Mouse (Mus musculus): ENCODE measurements around the gene Lrba.

Lrba gene

DNA sequence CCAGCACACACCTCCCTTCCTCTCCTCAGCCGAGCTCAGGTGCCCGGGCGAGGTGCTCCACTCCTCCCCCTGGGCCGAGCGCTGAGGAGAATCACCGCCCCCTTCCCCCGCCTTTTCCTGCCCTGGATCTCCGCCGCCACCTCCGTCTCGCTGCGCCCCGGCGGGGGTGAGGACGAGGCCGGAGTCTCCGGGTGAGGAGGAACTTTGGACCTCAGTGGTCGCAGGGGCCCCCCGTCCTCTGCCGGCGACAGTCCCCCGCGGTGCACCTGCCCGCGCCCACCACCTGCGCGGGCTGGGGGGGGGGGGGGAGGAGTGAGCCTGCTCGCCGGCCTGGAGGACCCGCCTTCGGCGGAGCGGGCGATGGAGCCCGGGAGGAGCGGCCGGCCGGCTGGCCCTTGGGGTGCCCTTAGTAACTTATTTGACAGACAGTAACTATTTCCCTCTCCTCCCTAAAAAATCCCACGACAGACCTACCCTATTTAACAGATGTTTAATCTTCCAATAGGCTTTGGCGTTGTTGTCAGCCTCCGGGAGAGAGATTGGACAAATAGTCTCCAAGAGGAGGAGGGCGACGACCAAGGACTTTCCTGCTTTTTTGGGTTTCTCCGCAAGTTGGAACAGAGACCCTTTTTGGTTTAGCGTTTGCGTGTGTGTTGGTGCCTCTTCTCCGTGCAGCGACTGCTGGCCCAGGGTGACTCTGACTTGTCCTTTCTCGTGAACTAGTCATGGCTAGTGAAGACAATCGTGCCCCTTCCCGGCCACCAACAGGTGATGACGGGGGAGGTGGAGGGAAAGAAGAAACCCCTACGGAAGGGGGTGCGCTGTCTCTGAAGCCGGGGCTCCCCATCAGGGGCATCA is at the start of gene Lrba:
TSS of gene Lrba (plus strand) at position 117 of the 858 bp plus-strand sequence.
- peak; percentile 79 for DNase-seq

GRCm38 (mm10) chr3:86179714-86180113 is 44.8 kb upstream of the Lrba start:
- DNase-seq: no peak

DNA sequence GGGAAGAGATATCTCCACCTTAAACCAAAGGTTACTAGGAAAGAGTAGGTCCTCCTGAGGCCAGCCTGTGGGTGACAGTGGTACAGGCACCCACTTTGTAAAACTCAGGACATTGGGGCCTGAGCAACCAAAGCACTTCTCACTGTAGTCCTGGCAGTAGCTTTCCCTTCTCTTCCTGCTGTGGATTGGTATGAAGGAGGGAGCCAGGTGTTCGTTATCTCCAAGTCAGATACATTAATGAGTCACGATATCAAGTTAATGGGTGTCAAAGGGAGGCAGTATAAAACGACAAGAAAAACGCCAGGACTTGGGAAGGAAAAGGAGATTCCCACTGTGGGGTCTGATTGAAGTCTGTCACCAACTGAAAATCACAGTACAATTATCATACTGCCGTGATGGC is 43.4 kb upstream of the Lrba start:
- DNase-seq: no peak

- DNase-seq: no peak
These were observed 39.9 kb upstream of the Lrba start for GRCm38 (mm10) chr3:86184546-86184945.

DNA sequence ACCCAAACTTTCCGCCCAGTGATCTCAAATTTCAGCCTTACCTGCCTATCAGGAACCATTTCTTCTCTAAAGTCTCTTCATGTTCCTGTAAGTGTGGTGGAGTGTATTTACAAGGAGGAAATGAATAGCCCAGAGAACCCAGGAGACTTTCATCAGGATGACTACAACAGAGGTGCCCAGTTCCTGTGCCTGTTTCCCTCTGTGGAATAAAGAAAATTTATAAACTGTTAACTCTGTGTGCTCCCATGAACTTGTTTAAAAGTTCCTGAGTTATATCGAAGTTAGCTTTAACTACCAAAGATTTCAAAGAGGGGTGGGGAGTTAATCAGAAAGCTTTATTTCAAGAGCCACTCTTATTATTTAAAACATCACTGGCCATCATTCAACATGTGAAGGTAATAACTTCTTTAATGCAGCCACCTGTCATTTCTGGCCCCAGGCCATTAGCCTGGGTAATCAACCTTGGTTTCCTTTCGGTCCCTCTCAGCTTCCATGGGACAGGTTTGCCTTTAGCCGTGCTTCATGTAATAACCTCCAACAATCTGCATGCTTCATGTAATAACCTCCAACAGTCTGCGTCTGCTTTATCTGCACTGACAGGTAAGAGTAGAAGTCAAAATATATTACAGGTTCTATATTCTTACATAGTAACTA is 36.6 kb upstream of the Lrba start:
- no peak for DNase-seq

DNA sequence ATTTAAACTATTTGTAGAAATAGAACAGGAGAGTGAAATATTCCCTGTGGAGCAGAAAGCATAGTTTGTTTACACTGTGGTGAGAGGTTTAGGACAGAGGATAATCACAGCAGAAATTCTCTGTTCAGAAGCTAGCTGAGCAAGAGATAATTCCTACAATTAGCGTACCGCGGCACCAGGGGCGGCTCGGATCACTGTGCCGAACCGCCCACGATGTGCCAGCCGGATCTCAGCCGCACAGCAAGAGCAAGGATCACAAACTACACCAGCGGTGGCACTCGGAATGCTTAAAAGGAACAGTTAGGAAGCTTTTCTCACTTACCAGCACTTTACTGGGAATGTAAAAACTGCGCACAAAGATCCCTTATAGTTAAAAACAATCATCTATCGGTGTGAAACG is 28.5 kb upstream of the Lrba start:
- DNase-seq: no peak

DNA sequence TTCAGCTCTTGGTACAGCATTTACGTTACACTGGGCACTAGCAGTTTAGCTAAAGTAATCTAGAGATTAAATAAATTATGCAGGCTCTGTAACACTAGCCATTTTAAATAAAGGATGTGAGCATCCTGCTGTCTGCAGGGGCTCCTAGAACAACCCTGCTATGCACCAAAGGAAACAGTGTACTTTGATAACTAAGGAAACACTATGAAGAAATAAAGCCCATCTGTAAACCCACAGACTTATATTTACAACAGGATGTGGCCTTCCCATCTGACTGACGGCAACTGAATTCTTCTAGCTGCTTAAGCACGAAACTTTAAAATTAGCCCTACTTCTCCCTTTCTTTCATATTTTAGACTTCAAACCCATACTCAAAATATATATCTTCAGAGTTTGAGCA is 28.0 kb upstream of the Lrba start:
- DNase-seq: no peak

- DNase-seq: no peak
These were observed 22.8 kb upstream of the Lrba start for GRCm38 (mm10) chr3:86201645-86202175.

- DNase-seq: no peak
These were observed 22.0 kb upstream of the Lrba start for GRCm38 (mm10) chr3:86202449-86202848.

- no peak for DNase-seq
These were observed 19.7 kb upstream of the Lrba start for GRCm38 (mm10) chr3:86204608-86205358.

GRCm38 (mm10) chr3:86206556-86206955 is 17.9 kb upstream of the Lrba start:
- no peak for DNase-seq

DNA sequence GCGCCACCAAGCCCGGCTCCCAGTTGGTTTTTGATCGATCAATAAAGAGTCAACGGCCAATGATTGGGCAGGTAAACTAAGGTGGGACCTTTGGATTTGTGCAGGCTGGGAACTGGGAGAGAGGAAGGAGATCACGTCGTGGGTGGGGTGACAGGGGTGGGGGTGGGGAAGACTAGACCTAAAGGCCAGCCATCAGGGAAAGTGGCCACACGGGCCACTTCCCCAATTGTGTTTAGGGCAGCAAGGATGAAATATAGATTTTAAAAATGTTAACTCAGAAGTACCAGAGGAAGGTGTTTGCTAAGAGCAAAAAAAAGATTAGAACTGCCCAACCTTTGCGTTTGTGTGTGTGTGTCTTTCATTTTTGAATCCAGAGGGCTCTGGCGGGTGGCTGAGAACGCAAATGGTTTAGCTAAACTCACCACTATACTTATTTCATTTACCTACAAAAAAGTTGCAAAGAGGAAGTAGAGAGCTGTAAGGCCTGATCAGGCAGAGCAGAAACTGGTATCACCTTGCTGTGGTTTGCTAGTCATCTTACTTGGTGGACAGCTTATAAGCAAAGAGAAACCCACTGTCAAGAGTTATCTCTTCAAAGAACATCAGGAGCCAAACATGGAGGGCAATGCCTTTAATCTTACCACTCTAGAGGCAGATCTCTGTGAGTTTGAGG is 14.1 kb upstream of the Lrba start:
- no peak for DNase-seq

- no peak for DNase-seq
These were observed 13.5 kb upstream of the Lrba start for GRCm38 (mm10) chr3:86210959-86211358.

DNA sequence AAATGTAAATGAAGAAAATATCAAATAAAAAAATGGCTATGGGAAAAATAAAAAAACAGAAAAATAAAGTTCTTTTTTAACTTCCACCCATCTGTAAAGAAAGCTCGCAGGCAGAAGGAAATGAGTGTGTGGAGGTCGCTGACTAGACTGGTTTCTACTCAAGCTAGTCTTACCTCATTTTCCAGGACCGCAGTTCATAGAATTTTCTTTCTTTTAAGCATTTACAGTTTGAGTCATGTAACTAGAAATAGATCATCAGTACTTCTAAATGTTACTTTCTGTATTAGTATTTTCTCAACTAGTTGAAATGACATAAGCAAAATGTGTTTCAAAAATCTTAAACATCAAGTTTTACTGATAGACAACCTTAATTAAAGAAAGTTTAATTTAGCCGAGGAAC is 10.2 kb upstream of the Lrba start:
- DNase-seq: no peak

DNA sequence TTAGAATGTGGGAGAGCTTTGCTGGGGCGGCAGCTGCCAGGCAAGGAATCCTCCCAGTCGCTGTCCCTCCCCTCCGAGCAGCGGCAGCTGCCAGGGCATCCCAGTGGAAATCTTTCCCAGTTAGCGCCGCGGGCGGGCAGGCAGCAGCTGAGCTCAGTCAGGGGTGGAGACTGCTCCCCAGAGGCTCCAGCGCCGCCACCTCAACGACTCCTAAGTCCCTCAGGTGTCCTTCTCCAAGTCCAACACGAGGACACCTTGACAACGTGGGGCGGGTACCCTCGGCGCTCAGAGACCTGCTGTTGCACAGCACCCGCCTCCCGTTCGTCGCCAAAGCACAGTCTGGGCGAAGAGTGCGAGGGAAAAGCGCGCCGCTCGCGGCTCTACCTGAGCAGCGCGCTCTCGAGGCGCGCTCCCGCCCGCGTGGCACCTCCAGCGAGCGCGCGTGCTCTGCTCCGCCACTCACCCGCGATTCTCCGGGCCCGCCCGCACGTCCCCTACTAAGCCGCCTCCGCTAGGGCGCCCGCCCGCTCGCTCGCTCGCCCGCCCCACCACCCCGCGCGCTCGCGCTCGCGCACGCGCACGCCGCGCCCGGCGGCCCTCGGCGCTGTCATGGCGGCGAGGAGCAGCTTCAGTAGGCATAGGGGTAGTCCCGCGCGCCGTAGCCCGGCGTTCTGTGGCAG is 706 bp upstream of the Lrba start:
- DNase-seq: peak; percentile 90

DNA sequence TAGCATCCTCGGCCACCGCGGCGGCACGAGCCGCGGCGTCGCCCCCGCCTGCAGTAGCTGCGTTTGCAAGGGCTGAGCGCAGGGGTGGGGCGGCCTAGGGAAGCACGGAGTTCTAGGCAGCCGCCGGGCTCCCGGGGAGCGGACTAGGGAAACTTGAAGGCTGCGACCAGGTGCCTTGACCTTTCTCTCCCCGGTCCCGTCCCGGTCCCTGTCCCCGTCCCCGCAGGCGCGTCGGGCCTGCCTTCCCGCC is 241 bp upstream of the Lrba start:
- no peak for DNase-seq

DNA sequence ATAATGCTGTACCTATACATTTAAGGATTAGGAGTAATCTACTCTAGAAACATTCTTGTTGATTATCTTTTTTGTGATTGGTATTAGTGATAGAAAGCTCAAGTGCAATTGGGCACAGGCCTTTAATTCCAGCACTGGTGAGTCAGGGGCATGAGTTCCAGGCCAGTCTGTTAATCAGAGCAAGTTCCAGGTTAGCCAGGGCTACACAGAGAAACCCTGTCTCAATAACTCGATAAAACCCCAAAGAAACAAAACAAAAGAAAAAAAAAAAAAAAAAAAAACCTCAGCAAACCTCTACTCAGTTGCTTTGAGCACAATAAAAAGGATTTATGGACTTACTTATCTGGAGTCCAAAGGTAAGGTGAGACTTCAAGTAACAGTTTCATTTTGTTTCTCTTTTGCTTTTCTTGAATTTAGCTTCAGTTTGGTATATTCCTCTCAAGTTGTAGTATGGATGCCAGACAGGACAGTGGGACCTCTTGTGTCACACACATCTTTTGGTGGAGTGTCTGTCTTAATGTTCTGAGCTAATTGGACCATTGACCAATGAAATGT is 7.1 kb downstream of the Lrba start:
- DNase-seq: no peak

GRCm38 (mm10) chr3:86247193-86247592 is 22.7 kb downstream of the Lrba start:
- no peak for DNase-seq

DNA sequence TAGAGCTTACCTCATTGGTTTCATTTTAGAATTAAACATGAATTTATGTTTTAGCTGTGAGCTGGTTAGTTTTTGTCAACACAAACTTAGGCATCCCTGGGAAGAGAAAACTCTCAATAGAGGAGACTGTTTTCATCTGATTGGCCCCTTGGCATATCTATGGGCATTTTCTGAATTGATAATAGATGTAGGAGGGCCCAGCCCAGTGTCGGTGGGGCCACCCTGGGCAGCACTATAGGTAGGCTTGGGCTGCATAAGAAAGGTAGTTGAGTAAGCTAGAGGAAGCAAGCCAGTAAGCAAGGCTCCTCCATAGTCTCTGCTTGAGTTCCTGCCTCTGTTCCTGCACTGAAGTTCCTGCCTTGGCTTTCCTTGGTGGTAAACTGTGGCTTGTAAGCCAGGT is 26.7 kb downstream of the Lrba start:
- DNase-seq: no peak

- DNase-seq: no peak
These were observed 28.1 kb downstream of the Lrba start for GRCm38 (mm10) chr3:86252588-86252987.

DNA sequence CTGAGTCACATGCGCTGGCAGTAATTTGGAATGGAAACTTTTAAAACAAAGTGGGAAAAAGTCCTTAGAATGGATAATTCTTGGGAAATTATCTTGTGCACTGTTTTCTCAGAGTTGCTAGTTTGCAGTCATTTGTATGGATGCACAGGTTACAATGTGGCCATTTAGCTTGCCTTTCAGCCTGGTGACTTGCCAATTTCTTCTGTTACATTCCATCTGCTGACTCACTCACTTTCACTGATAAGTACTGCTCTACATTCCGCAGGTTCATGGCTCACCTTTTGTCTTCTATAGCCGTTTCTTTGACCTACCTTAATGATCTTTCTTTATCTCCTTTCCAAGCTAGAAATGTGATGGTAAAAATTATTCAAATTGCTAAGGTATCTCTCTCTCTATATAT is 28.6 kb downstream of the Lrba start:
- DNase-seq: no peak

GRCm38 (mm10) chr3:86253791-86254190 is 29.3 kb downstream of the Lrba start:
- no peak for DNase-seq
